Mouse (Mus musculus) brain, embryonic 14.5 days (tissue): ENCODE results near the gene AW011738.

Source experiments
- CTCF ChIP-seq: fragments of 200-500 bp; IDR thresholded peaks from 2 replicates; pipeline ENCODE4 v1.5.1; 2012; ENCODE audit warnings: inconsistent platforms, mild to moderate bottlenecking, moderate library complexity, borderline replicate concordance; ENCODE audit not compliant: insufficient read depth, insufficient read length; ENCODE audit errors: extremely low read depth
- POLR2A ChIP-seq: fragments of 200-500 bp; IDR thresholded peaks from 2 replicates; pipeline ENCODE4 v1.6.1; 2012; ENCODE audit warnings: mild to moderate bottlenecking, inconsistent platforms, borderline replicate concordance; ENCODE audit not compliant: poor library complexity, insufficient read depth, insufficient read length, severe bottlenecking; ENCODE audit errors: extremely low read depth

DNA sequence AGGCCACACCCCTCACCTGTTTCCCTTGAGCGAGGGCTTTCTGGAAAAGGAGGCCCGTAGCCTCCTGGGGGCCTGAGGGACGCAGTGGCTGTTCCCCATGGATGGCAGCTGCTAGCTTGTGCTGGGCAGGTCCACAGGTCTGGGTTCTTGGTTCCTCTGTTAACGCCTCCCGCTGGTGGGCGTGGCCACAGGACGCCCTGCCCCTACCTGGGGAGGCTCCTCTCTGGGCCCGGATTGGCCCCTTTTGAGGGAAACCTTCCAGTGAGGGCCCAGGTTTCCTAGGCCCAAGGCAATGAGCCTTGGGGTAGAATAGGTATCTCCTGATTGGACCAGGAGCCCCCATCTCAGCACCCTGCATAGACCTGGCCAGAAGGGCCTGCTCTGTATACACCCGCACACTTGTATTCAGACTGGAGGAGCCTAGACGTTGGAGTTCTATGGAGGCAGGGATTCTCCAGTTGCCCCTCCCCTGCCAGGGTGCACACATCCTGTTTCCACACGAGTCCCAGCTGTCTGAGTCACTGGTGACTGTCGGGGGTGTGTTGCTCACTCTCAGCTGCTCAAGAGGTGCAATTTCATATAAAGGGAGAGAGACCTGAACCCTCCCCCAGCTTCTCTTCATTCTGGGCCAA is 25.4 kb downstream of the AW011738 start:
- TF ChIP-seq POLR2A (no peak), CTCF (no peak)
